Mouse (Mus musculus): ENCODE measurements around the gene Ino80e. TPM values are rescaled to one million over a fixed set of nuclear protein-coding genes. Genes with fewer than 3 reads are reported as not detected.
A peak's percentile ranks its signal among the peaks of the same experiment; 100 is the strongest.

Gene Ino80e
- polyA plus RNA-seq, 1 experiment = 62.4 TPM

GRCm38 (mm10) chr7:126851192-126851591 is 11.0 kb downstream of the Ino80e start:
- TF ChIP-seq CEBPB (IDR thresholded peaks at IDR 0.05; ENCODE audit: insufficient read depth, poor library complexity, severe bottlenecking) (no peak), POLR2AphosphoS2 (IDR thresholded peaks at IDR 0.05; ENCODE audit: insufficient read length, low read depth) (peak; percentile 92), POLR2A (IDR thresholded peaks at IDR 0.05; ENCODE audit: insufficient read length, low read depth) (peak; percentile 22)
- H3K4me2 ChIP-seq (ENCODE audit: low read depth) = no peak overlapping the region

GRCm38 (mm10) chr7:126850161-126850560 is 12.0 kb downstream of the Ino80e start:
- no peak overlapping the region for H3K4me2 ChIP-seq (ENCODE audit: low read depth)
- TF ChIP-seq MAX (IDR thresholded peaks at IDR 0.05; ENCODE audit: low read depth) = no peak
- TF ChIP-seq MYOG (IDR thresholded peaks at IDR 0.05; ENCODE audit: control insufficient read depth in 1 of 3, insufficient read depth in 1 of 3, insufficient read length in 2 of 3, low read depth in 2 of 3) = no peak
- no peak for TF ChIP-seq MYOD1 (IDR thresholded peaks at IDR 0.05; ENCODE audit: control insufficient read depth in 1 of 3, insufficient read length in 2 of 3, low read depth in 2 of 3)
- no peak for TF ChIP-seq TCF12 (IDR thresholded peaks at IDR 0.05; ENCODE audit: insufficient read depth, poor library complexity, severe bottlenecking)
- no peak for TF ChIP-seq SRF (IDR thresholded peaks at IDR 0.05; ENCODE audit: control insufficient read depth, insufficient read length, low read depth)
- no peak for TF ChIP-seq CEBPB (IDR thresholded peaks at IDR 0.05; ENCODE audit: insufficient read depth, poor library complexity, severe bottlenecking)
- TF ChIP-seq USF1 (IDR thresholded peaks at IDR 0.05; ENCODE audit: low read depth) = no peak
- no peak for TF ChIP-seq POLR2AphosphoS2 (IDR thresholded peaks at IDR 0.05; ENCODE audit: insufficient read length, low read depth)
- no peak for TF ChIP-seq E2F4 (IDR thresholded peaks at IDR 0.05; ENCODE audit: insufficient read depth)
- TF ChIP-seq POLR2A (IDR thresholded peaks at IDR 0.05; ENCODE audit: insufficient read length, low read depth) = no peak
- TF ChIP-seq TCF3 (IDR thresholded peaks at IDR 0.05; ENCODE audit: insufficient read length, low read depth) = no peak
- no peak for TF ChIP-seq REST (IDR thresholded peaks at IDR 0.05; ENCODE audit: insufficient read depth, insufficient read length)
- peaks cover 8% of the 10 kb centered on the region for H3K36me3 ChIP-seq (ENCODE audit: control insufficient read depth, insufficient read depth)
- no peak overlapping the region for H3ac ChIP-seq (ENCODE audit: control insufficient read depth, insufficient read length)
- no peaks in the 10 kb centered on the region for H3K79me2 ChIP-seq (ENCODE audit: control insufficient read depth, insufficient read depth)
- H3K4me3 ChIP-seq = no peak overlapping the region
- H3K27me3 ChIP-seq (ENCODE audit: control insufficient read depth, insufficient read depth, insufficient read length) = peaks cover 26% of the 10 kb centered on the region

More at GRCm38 (mm10) chr7:126851192-126851591, 11.0 kb downstream of the Ino80e start:
- H3K79me2 ChIP-seq (ENCODE audit: control insufficient read depth, insufficient read depth) = no peaks in the 10 kb centered on the region
- no peak overlapping the region for H3K4me3 ChIP-seq
- peaks cover 8% of the 10 kb centered on the region for H3K36me3 ChIP-seq (ENCODE audit: control insufficient read depth, insufficient read depth)
- H3ac ChIP-seq (ENCODE audit: control insufficient read depth, insufficient read length) = no peak overlapping the region
- peaks cover 22% of the 10 kb centered on the region for H3K27me3 ChIP-seq (ENCODE audit: control insufficient read depth, insufficient read depth, insufficient read length)

GRCm38 (mm10) chr7:126848794-126849193 is 13.4 kb downstream of the Ino80e start:
- no peak for TF ChIP-seq SRF (IDR thresholded peaks at IDR 0.05; ENCODE audit: control insufficient read depth, insufficient read length, low read depth)
- TF ChIP-seq REST (IDR thresholded peaks at IDR 0.05; ENCODE audit: insufficient read depth, insufficient read length) = no peak
- TF ChIP-seq MAX (IDR thresholded peaks at IDR 0.05; ENCODE audit: low read depth) = no peak
- no peak for TF ChIP-seq POLR2A (IDR thresholded peaks at IDR 0.05; ENCODE audit: insufficient read length, low read depth)
- TF ChIP-seq TCF12 (IDR thresholded peaks at IDR 0.05; ENCODE audit: insufficient read depth, poor library complexity, severe bottlenecking) = no peak
- TF ChIP-seq MYOG (IDR thresholded peaks at IDR 0.05; ENCODE audit: control insufficient read depth in 1 of 3, insufficient read depth in 1 of 3, insufficient read length in 2 of 3, low read depth in 2 of 3) = no peak
- no peak for TF ChIP-seq E2F4 (IDR thresholded peaks at IDR 0.05; ENCODE audit: insufficient read depth)
- TF ChIP-seq POLR2AphosphoS2 (IDR thresholded peaks at IDR 0.05; ENCODE audit: insufficient read length, low read depth) = no peak
- TF ChIP-seq USF1 (IDR thresholded peaks at IDR 0.05; ENCODE audit: low read depth) = no peak
- TF ChIP-seq CEBPB (IDR thresholded peaks at IDR 0.05; ENCODE audit: insufficient read depth, poor library complexity, severe bottlenecking) = no peak
- no peak for TF ChIP-seq TCF3 (IDR thresholded peaks at IDR 0.05; ENCODE audit: insufficient read length, low read depth)
- Histone ChIP-seq H3K4me3 (no peak overlapping the region), H3K27me3 (ENCODE audit: control insufficient read depth, insufficient read depth, insufficient read length) (peaks cover 37% of the 10 kb centered on the region), H3K36me3 (ENCODE audit: control insufficient read depth, insufficient read depth) (peaks cover 5% of the 10 kb centered on the region), H3K4me2 (ENCODE audit: low read depth) (no peak overlapping the region), H3K79me2 (ENCODE audit: control insufficient read depth, insufficient read depth) (no peaks in the 10 kb centered on the region), H3ac (ENCODE audit: control insufficient read depth, insufficient read length) (no peak overlapping the region)

GRCm38 (mm10) chr7:126847421-126848398 is 14.5 kb downstream of the Ino80e start:
- H3K79me2 ChIP-seq (ENCODE audit: control insufficient read depth, insufficient read depth) = no peaks in the 10 kb centered on the region
- H3ac ChIP-seq (ENCODE audit: control insufficient read depth, insufficient read length) = no peak overlapping the region
- no peak overlapping the region for H3K4me3 ChIP-seq
- TF ChIP-seq SRF (IDR thresholded peaks at IDR 0.05; ENCODE audit: control insufficient read depth, insufficient read length, low read depth) (no peak), MYOG (IDR thresholded peaks at IDR 0.05; ENCODE audit: control insufficient read depth in 1 of 3, insufficient read depth in 1 of 3, insufficient read length in 2 of 3, low read depth in 2 of 3) (peak in 1 of 3 experiments; percentile 35), MYOD1 (IDR thresholded peaks at IDR 0.05; ENCODE audit: control insufficient read depth in 1 of 3, insufficient read length in 2 of 3, low read depth in 2 of 3) (peak in 1 of 3 experiments; percentile 39), MAX (IDR thresholded peaks at IDR 0.05; ENCODE audit: low read depth) (no peak), USF1 (IDR thresholded peaks at IDR 0.05; ENCODE audit: low read depth) (no peak), E2F4 (IDR thresholded peaks at IDR 0.05; ENCODE audit: insufficient read depth) (no peak), TCF3 (IDR thresholded peaks at IDR 0.05; ENCODE audit: insufficient read length, low read depth) (no peak), POLR2AphosphoS2 (IDR thresholded peaks at IDR 0.05; ENCODE audit: insufficient read length, low read depth) (no peak), POLR2A (IDR thresholded peaks at IDR 0.05; ENCODE audit: insufficient read length, low read depth) (no peak)
- peaks cover 37% of the 10 kb centered on the region for H3K27me3 ChIP-seq (ENCODE audit: control insufficient read depth, insufficient read depth, insufficient read length)
- H3K4me2 ChIP-seq (ENCODE audit: low read depth) = no peak overlapping the region
- no peaks in the 10 kb centered on the region for H3K36me3 ChIP-seq (ENCODE audit: control insufficient read depth, insufficient read depth)
